Mouse (Mus musculus) heart, embryonic 14.5 days (tissue): ENCODE results near the gene Etl4. TPM values are rescaled to one million over a fixed set of nuclear protein-coding genes. Genes with fewer than 3 reads are reported as not detected.

Experiments
- ATAC-seq: fragments of 200-750 bp; cut with Nextera tagmentation; 2 replicates; pipeline ENCODE4 v1.8.0; 2017; ENCODE audit warnings: low read depth, moderate TSS enrichment; ENCODE audit not compliant: insufficient number of reproducible peaks, insufficient read depth, low FRiP score
- H3K27ac ChIP-seq, 2 experiments: fragments of 200-500 bp in 1 of 2; fragments of 300-500 bp in 1 of 2; sonication (generic) in 1 of 2; replicated peaks in 1 of 2; 2 replicates each; pipeline ENCODE4 v1.5.1; 2012 to 2014; ENCODE audit warnings: low read depth in 2 of 2, low read length in 2 of 2, control low read depth in 1 of 2, mild to moderate bottlenecking in 1 of 2, mixed read lengths in 1 of 2; ENCODE audit not compliant: control insufficient read depth in 1 of 2, insufficient read depth in 1 of 2
- H3K27me3 ChIP-seq: fragments of 300-500 bp; sonication (generic); 2 replicates; pipeline ENCODE4 v1.6.1; 2014; ENCODE audit warnings: mild to moderate bottlenecking, low read length, control low read depth; ENCODE audit not compliant: control insufficient read depth, insufficient read depth
- H3K36me3 ChIP-seq: fragments of 300-500 bp; sonication (generic); 2 replicates; pipeline ENCODE4 v1.6.1; 2014; ENCODE audit warnings: mild to moderate bottlenecking, control low read depth, low read length, mixed read lengths; ENCODE audit not compliant: control insufficient read depth, insufficient read depth
- H3K4me1 ChIP-seq, 2 experiments: fragments of 200-500 bp in 1 of 2; fragments of 300-500 bp in 1 of 2; sonication (generic) in 1 of 2; 2 replicates each; pipeline ENCODE4 v1.6.1; 2012 to 2014; ENCODE audit warnings: low read length in 2 of 2, control low read depth in 1 of 2, mixed read lengths in 1 of 2; ENCODE audit not compliant: control insufficient read depth in 2 of 2, insufficient read depth in 2 of 2
- H3K4me2 ChIP-seq: fragments of 300-500 bp; sonication (generic); 2 replicates; pipeline ENCODE4 v1.6.1; 2014; ENCODE audit warnings: mild to moderate bottlenecking, low read length
- H3K4me3 ChIP-seq, 2 experiments: fragments of 200-500 bp in 1 of 2; fragments of 300-500 bp in 1 of 2; sonication (generic) in 1 of 2; 2 replicates each; pipeline ENCODE4 v1.5.1; 2012 to 2014; ENCODE audit warnings: low read length in 2 of 2, mild to moderate bottlenecking in 2 of 2, control low read depth in 1 of 2, low read depth in 1 of 2, moderate library complexity in 1 of 2; ENCODE audit not compliant: control insufficient read depth in 1 of 2, insufficient read depth in 1 of 2
- H3K9ac ChIP-seq: fragments of 300-500 bp; sonication (generic); 2 replicates; pipeline ENCODE4 v1.6.1; 2014; ENCODE audit warnings: mild to moderate bottlenecking, low read length
- H3K9me3 ChIP-seq: fragments of 300-500 bp; sonication (generic); 2 replicates; pipeline ENCODE4 v1.6.1; 2016; ENCODE audit warnings: low read length, control low read depth; ENCODE audit not compliant: control insufficient read depth
- WGBS: fragments of 180-500 bp; shearing (Covaris S2); extraction: QIAGEN DNeasy Blood & Tissue Kit; methylation state at CpG from one replicate; pipeline ENCODE4 v1.1.7; 2014; 5-methylcytosine and 5-hydroxymethylcytosine counted together
- polyA plus RNA-seq: library from polyadenylated mRNA; unstranded; fragments of >200 nt; fragmentation: Nextera tagmentation; extraction: Ambion mirVana; gene quantifications from 2 replicates; pipeline ENCODE4 v1.2.1, GENCODE M21; 2014

Gene Etl4
- polyA plus RNA-seq, 1 experiment from 2014 or later: 11.3 TPM

- WGBS: 71% methylated on average over 1 of the region's 1 CpGs
- ATAC-seq: no peak
Observed at GRCm38 (mm10) chr2:20324954-20325353, 415.4 kb downstream of the Etl4 start.

GRCm38 (mm10) chr2:20336176-20336575 lies 426.6 kb downstream of the Etl4 start:
- H3K4me3 ChIP-seq: no peak overlapping the region
- H3K4me1 ChIP-seq: peaks cover 0 to 3% of the 10 kb centered on the region in 2 experiments; a peak in 3 of 4 replicates
- no peaks in the 10 kb centered on the region for H3K9me3 ChIP-seq
- no peak overlapping the region for H3K4me2 ChIP-seq
- H3K36me3 ChIP-seq: no peaks in the 10 kb centered on the region
- no peaks in the 10 kb centered on the region for H3K27me3 ChIP-seq
- H3K9ac ChIP-seq: no peak overlapping the region
- no peak for ATAC-seq
- 87% methylated on average over 6 of the region's 6 CpGs for WGBS
- H3K27ac ChIP-seq: no peak overlapping the region

More at GRCm38 (mm10) chr2:20324954-20325353, 415.4 kb downstream of the Etl4 start:
- no peak overlapping the region for H3K4me3 ChIP-seq
- H3K4me2 ChIP-seq: no peak overlapping the region
- H3K4me1 ChIP-seq: no peaks in the 10 kb centered on the region
- no peak overlapping the region for H3K27ac ChIP-seq
- H3K9ac ChIP-seq: no peak overlapping the region
- no peaks in the 10 kb centered on the region for H3K36me3 ChIP-seq
- H3K9me3 ChIP-seq: no peaks in the 10 kb centered on the region
- H3K27me3 ChIP-seq: no peaks in the 10 kb centered on the region

- Histone ChIP-seq H3K36me3 (no peaks in the 10 kb centered on the region), H3K4me3 (0 out of 4 replicates have a peak overlapping the region, but pooled peaks of 1 of the 2 experiments have one; percentile 7), H3K27ac (no peak overlapping the region), H3K9me3 (no peaks in the 10 kb centered on the region), H3K9ac (peak overlapping the region; percentile 36; the same call in 1 of the 2 replicates), H3K27me3 (no peaks in the 10 kb centered on the region), H3K4me1 (peaks cover 0 to 3% of the 10 kb centered on the region in 2 experiments; a peak in 3 of 4 replicates), H3K4me2 (peak overlapping the region; percentile 48)
- no peak for ATAC-seq
- WGBS: 50% methylated on average over 7 of the region's 7 CpGs
Observed at GRCm38 (mm10) chr2:20339016-20339734, 429.6 kb downstream of the Etl4 start.

GRCm38 (mm10) chr2:20339919-20340318 lies 430.3 kb downstream of the Etl4 start:
- ATAC-seq: no peak
- peak overlapping the region; percentile 36; the same call in 1 of the 2 replicates for H3K9ac ChIP-seq
- 37% methylated on average over 12 of the region's 12 CpGs for WGBS
- H3K27me3 ChIP-seq: no peaks in the 10 kb centered on the region
- peak overlapping the region; percentile 7 to 27; a peak in 3 of 4 replicates for H3K4me3 ChIP-seq
- no peaks in the 10 kb centered on the region for H3K36me3 ChIP-seq
- peaks cover 0 to 3% of the 10 kb centered on the region in 2 experiments; a peak in 3 of 4 replicates for H3K4me1 ChIP-seq
- no peaks in the 10 kb centered on the region for H3K9me3 ChIP-seq
- peak overlapping the region; percentile 48 for H3K4me2 ChIP-seq
- H3K27ac ChIP-seq: no peak overlapping the region

- Histone ChIP-seq H3K9ac (no peak overlapping the region), H3K27ac (no peak overlapping the region), H3K4me2 (no peak overlapping the region), H3K9me3 (no peaks in the 10 kb centered on the region), H3K27me3 (no peaks in the 10 kb centered on the region), H3K4me3 (no peak overlapping the region), H3K36me3 (no peaks in the 10 kb centered on the region), H3K4me1 (no peaks in the 10 kb centered on the region)
- WGBS: 62% methylated on average over 3 of the region's 3 CpGs
- ATAC-seq: no peak
Observed at GRCm38 (mm10) chr2:20346873-20347272, 437.3 kb downstream of the Etl4 start.

GRCm38 (mm10) chr2:20349268-20349667 lies 439.7 kb downstream of the Etl4 start:
- no peak for ATAC-seq
- no peaks in the 10 kb centered on the region for H3K9me3 ChIP-seq
- no peak overlapping the region for H3K4me3 ChIP-seq
- no peak overlapping the region for H3K9ac ChIP-seq
- H3K27me3 ChIP-seq: no peaks in the 10 kb centered on the region
- no peaks in the 10 kb centered on the region for H3K4me1 ChIP-seq
- H3K36me3 ChIP-seq: no peaks in the 10 kb centered on the region
- no peak overlapping the region for H3K4me2 ChIP-seq
- 83% methylated on average over 5 of the region's 5 CpGs for WGBS
- no peak overlapping the region for H3K27ac ChIP-seq

GRCm38 (mm10) chr2:20352796-20353195 lies 443.2 kb downstream of the Etl4 start:
- Histone ChIP-seq H3K27ac (no peak overlapping the region), H3K4me3 (no peak overlapping the region), H3K36me3 (no peaks in the 10 kb centered on the region), H3K27me3 (no peaks in the 10 kb centered on the region), H3K4me1 (no peaks in the 10 kb centered on the region), H3K4me2 (no peak overlapping the region), H3K9ac (no peak overlapping the region), H3K9me3 (no peaks in the 10 kb centered on the region)
- no peak for ATAC-seq

GRCm38 (mm10) chr2:20377026-20377425 lies 467.4 kb downstream of the Etl4 start:
- no peak for ATAC-seq
- Histone ChIP-seq H3K4me2 (no peak overlapping the region), H3K4me1 (no peaks in the 10 kb centered on the region), H3K4me3 (no peak overlapping the region), H3K36me3 (no peaks in the 10 kb centered on the region), H3K9ac (no peak overlapping the region), H3K9me3 (no peaks in the 10 kb centered on the region), H3K27me3 (no peaks in the 10 kb centered on the region), H3K27ac (no peak overlapping the region)
- 82% methylated on average over 2 of the region's 2 CpGs for WGBS
